Mouse (Mus musculus) ES-E14 (cell line): ENCODE measurements around the gene Olfr10. TPM values are rescaled to one million over a fixed set of nuclear protein-coding genes. Genes with fewer than 3 reads are reported as not detected.

Experiments
- DNase-seq: peaks from one replicate; pipeline ENCODE4 v3.0.0-alpha.2; 2013; ENCODE audit warnings: low read depth, low spot score
- H3K27ac ChIP-seq: 2 replicates; pipeline ENCODE4 v1.5.1; 2012; ENCODE audit warnings: low read depth, mild to moderate bottlenecking, low read length, moderate library complexity, mixed read lengths; ENCODE audit not compliant: poor library complexity, insufficient read depth, severe bottlenecking
- H3K36me3 ChIP-seq: 2 replicates; pipeline ENCODE4 v1.6.1; 2012; ENCODE audit warnings: mild to moderate bottlenecking, low read length, moderate library complexity, mixed read lengths; ENCODE audit not compliant: control insufficient read depth, poor library complexity, insufficient read depth, severe bottlenecking
- H3K4me1 ChIP-seq, 2 experiments: fragments of 150-350 bp in 1 of 2; sonication (generic) in 1 of 2; 2 replicates each; pipeline ENCODE4 v1.6.1; 2012; ENCODE audit warnings: low read length in 2 of 2, mild to moderate bottlenecking in 1 of 2, mixed read lengths in 1 of 2; ENCODE audit not compliant: control insufficient read depth in 2 of 2, insufficient read depth in 2 of 2, poor library complexity in 1 of 2
- H3K4me3 ChIP-seq, 2 experiments: fragments of 150-350 bp in 1 of 2; sonication (generic) in 1 of 2; 2 replicates each; pipeline ENCODE4 v1.5.1; 2012; ENCODE audit warnings: low read length in 2 of 2, low read depth in 1 of 2, mild to moderate bottlenecking in 1 of 2, mixed read lengths in 1 of 2; ENCODE audit not compliant: insufficient read depth in 1 of 2, poor library complexity in 1 of 2, severe bottlenecking in 1 of 2
- H3K9ac ChIP-seq: 2 replicates; pipeline ENCODE4 v1.6.1; 2012; ENCODE audit warnings: low read depth, mild to moderate bottlenecking, low read length, mixed read lengths; ENCODE audit not compliant: poor library complexity, insufficient read depth, severe bottlenecking
- H3K9me3 ChIP-seq: fragments of 150-350 bp; sonication (generic); 2 replicates; pipeline ENCODE4 v1.6.1; 2012; ENCODE audit warnings: low read depth, mild to moderate bottlenecking, low read length; ENCODE audit not compliant: control insufficient read depth, insufficient read depth
- CHD2 ChIP-seq: IDR thresholded peaks from 2 replicates; pipeline ENCODE4 v1.6.1; 2014; ENCODE audit warnings: mild to moderate bottlenecking, low read depth, low read length, inconsistent platforms
- HCFC1 ChIP-seq: IDR thresholded peaks from 2 replicates; pipeline ENCODE4 v1.6.1; 2012; ENCODE audit warnings: low read length, inconsistent platforms, borderline replicate concordance; ENCODE audit not compliant: insufficient read depth
- MAFK ChIP-seq: IDR thresholded peaks from 2 replicates; pipeline ENCODE4 v1.6.1; 2014; ENCODE audit warnings: mild to moderate bottlenecking, low read depth, low read length, inconsistent platforms; ENCODE audit not compliant: insufficient read depth
- ZC3H11A ChIP-seq: IDR thresholded peaks from 2 replicates; pipeline ENCODE4 v1.6.1; 2012; ENCODE audit warnings: low read depth, mild to moderate bottlenecking, inconsistent platforms, low read length, borderline replicate concordance
- ZNF384 ChIP-seq: IDR thresholded peaks from 2 replicates; pipeline ENCODE4 v1.6.1; 2012; ENCODE audit warnings: low read depth, low read length, inconsistent platforms
- in situ Hi-C, 2 experiments: fragments of 600-800 bp; cut with MboI; formaldehyde crosslinking; loops; one replicate each; pipeline ENCODE4 v1.15.1; 2025; ENCODE audit warnings: low sequenced_read_pairs in 2 of 2, inconsistent platforms in 1 of 2; ENCODE audit not compliant: unreplicated experiment in 2 of 2
- total RNA-seq: library from RNA; depleted of rRNA; stranded (reverse); fragments of 300-350 nt; gene quantifications from 2 replicates; pipeline ENCODE4 v1.2.3, GENCODE M21; 2012; rRNA removed

The Olfr10 gene
- total RNA-seq, 1 experiment: not detected

- Histone ChIP-seq H3K27ac (no peak overlapping the region), H3K4me3 (no peak overlapping the region), H3K4me1 (no peaks in the 10 kb centered on the region), H3K36me3 (no peaks in the 10 kb centered on the region), H3K9me3 (no peaks in the 10 kb centered on the region), H3K9ac (no peak overlapping the region)
- no peak for DNase-seq
- TF ChIP-seq HCFC1 (no peak), ZC3H11A (no peak), CHD2 (no peak), ZNF384 (no peak), MAFK (no peak)
- in situ Hi-C loops: no loop called here
These were observed 32.8 kb downstream of the Olfr10 start for GRCm38 (mm10) chr11:49337150-49337832.

Other genes starting within 250 kb of the Olfr10 start
- gene Tgtp2, start 240.5 kb upstream of the Olfr10 start, total RNA-seq: not detected in 2 replicates
- 0.22 TPM in 1 of 2 replicates, not detected in the other for gene Ifi47, start 228.2 kb upstream of the Olfr10 start, total RNA-seq
- not detected in 2 replicates for gene Olfr1396, start 189.9 kb upstream of the Olfr10 start, total RNA-seq
- not detected in 2 replicates for gene Olfr1395, start 162.5 kb upstream of the Olfr10 start, total RNA-seq
- not detected in 2 replicates for gene Olfr1394, start 150.4 kb upstream of the Olfr10 start, total RNA-seq
- gene Btnl9, start 117.6 kb upstream of the Olfr10 start, total RNA-seq: 0.09 and 0.48 TPM in 2 replicates
- 25.2 and 28.7 TPM in 2 replicates for gene Zfp62, start 101.4 kb upstream of the Olfr10 start, total RNA-seq
- gene Mgat1, start 60.5 kb upstream of the Olfr10 start, total RNA-seq: 43.1 and 54.2 TPM in 2 replicates
- not detected in 2 replicates for gene Olfr1393, start 26.4 kb upstream of the Olfr10 start, total RNA-seq
- not detected in 2 replicates for gene Olfr1392, start 19.5 kb upstream of the Olfr10 start, total RNA-seq
- gene Olfr1391, start 18.0 kb downstream of the Olfr10 start, total RNA-seq: not detected in 2 replicates
- not detected in 2 replicates for gene Olfr1390, start 30.4 kb downstream of the Olfr10 start, total RNA-seq
- not detected in 2 replicates for gene Olfr1389, start 118.3 kb downstream of the Olfr10 start, total RNA-seq
- gene Olfr1388, start 131.9 kb downstream of the Olfr10 start, total RNA-seq: 8.4 and 9.4 TPM in 2 replicates
- not detected in 2 replicates for gene Olfr1387, start 150.6 kb downstream of the Olfr10 start, total RNA-seq
- gene Olfr1386, start 160.3 kb downstream of the Olfr10 start, total RNA-seq: not detected in 2 replicates
- gene Olfr1385, start 184.3 kb downstream of the Olfr10 start, total RNA-seq: 0.04 and 0.26 TPM in 2 replicates
- gene Olfr1384, start 202.0 kb downstream of the Olfr10 start, total RNA-seq: not detected in 2 replicates
- not detected in 2 replicates for gene Olfr1383, start 214.9 kb downstream of the Olfr10 start, total RNA-seq
- not detected in 2 replicates for gene Olfr1382, start 223.5 kb downstream of the Olfr10 start, total RNA-seq
- not detected in 2 replicates for gene Olfr1381, start 238.7 kb downstream of the Olfr10 start, total RNA-seq